Mouse (Mus musculus): ENCODE results near the gene Spon1. TPM values are rescaled to one million over a fixed set of nuclear protein-coding genes. Genes with fewer than 3 reads are reported as not detected.

The Spon1 gene
- polyA plus RNA-seq, 1 experiment from 2014 or later: 0.96 TPM

DNA sequence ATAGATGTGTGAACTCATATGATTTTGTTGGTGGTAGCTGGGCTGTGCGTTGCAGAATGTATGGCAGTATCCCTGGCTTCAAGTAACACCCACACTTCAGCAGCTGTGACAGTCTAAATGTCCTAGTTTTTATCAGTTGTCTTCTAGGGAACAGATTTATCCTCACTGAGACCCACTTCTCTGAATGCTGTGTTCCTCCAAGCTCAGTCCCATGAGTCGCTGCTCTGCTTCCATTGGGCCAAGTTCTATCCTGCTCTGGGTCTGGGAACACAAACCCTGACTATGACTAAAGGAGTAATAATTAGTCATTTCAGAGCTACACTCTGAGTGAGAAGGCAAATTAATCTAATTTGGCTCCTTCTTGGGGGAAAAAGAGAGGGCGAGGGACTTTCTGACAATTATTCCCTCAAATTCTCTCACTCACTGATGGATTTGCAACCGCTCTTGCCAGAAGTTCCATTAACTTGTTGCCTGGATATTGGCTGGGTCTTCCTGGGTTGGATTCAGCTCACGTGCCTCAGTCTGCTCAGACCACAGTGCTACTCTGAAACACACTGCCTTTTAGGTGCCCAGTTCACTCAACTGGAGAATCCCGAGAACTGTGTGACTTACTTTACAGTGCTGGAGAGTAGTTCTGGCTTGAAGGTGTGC lies 32.9 kb downstream of the Spon1 start:
- Histone ChIP-seq H3K27ac (ENCODE audit: low read length) (no peak overlapping the region), H3K36me3 (ENCODE audit: control insufficient read depth, insufficient read depth) (no peaks in the 10 kb centered on the region), H3K4me2 (ENCODE audit: low read depth, low read length) (no peak overlapping the region), H3K9ac (ENCODE audit: low read depth, low read length) (no peak overlapping the region), H3K4me3 (ENCODE audit: low read depth, low read length) (no peak overlapping the region), H3K4me1 (ENCODE audit: control insufficient read depth, low read depth, low read length) (no peaks in the 10 kb centered on the region), H3K9me3 (replicated peaks; ENCODE audit: control insufficient read depth, low read length) (no peaks in the 10 kb centered on the region), H3K27me3 (ENCODE audit: control insufficient read depth, insufficient read depth, low read depth, low read length) (no peaks in the 10 kb centered on the region)
- 74% methylated on average over 6 of the region's 6 CpGs for WGBS (ENCODE audit: insufficient replicate concordance)
- ATAC-seq (ENCODE audit: low read depth): no peak

DNA sequence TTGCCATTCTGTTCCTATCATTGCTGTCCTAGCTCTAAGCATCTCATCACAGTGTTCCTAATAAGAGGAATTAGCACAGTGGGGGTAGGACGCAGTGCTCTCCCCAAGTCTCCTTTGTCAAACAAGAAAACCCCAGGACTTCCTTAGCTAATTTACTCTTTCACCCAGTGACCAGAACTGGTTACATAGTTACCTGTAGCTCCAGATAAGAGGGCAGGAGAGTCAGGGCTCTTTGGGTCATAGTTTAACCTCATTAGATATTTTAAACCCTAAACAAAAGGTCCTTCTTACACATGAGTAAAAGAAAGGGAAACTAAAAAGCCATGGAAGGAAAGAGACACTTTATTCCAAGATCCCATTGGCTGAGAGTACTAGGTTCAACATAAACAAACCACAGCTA lies 44.0 kb downstream of the Spon1 start:
- 48% methylated on average over 1 of the region's 1 CpGs for WGBS (ENCODE audit: insufficient replicate concordance)
- Histone ChIP-seq H3K4me3 (ENCODE audit: low read depth, low read length) (no peak overlapping the region), H3K36me3 (ENCODE audit: control insufficient read depth, insufficient read depth) (no peaks in the 10 kb centered on the region), H3K9me3 (replicated peaks; ENCODE audit: control insufficient read depth, low read length) (no peaks in the 10 kb centered on the region), H3K4me2 (ENCODE audit: low read depth, low read length) (no peak overlapping the region), H3K27me3 (ENCODE audit: control insufficient read depth, insufficient read depth, low read depth, low read length) (no peaks in the 10 kb centered on the region), H3K4me1 (ENCODE audit: control insufficient read depth, low read depth, low read length) (no peaks in the 10 kb centered on the region), H3K27ac (ENCODE audit: low read length) (no peak overlapping the region), H3K9ac (ENCODE audit: low read depth, low read length) (no peak overlapping the region)
- ATAC-seq (ENCODE audit: low read depth): no peak

DNA sequence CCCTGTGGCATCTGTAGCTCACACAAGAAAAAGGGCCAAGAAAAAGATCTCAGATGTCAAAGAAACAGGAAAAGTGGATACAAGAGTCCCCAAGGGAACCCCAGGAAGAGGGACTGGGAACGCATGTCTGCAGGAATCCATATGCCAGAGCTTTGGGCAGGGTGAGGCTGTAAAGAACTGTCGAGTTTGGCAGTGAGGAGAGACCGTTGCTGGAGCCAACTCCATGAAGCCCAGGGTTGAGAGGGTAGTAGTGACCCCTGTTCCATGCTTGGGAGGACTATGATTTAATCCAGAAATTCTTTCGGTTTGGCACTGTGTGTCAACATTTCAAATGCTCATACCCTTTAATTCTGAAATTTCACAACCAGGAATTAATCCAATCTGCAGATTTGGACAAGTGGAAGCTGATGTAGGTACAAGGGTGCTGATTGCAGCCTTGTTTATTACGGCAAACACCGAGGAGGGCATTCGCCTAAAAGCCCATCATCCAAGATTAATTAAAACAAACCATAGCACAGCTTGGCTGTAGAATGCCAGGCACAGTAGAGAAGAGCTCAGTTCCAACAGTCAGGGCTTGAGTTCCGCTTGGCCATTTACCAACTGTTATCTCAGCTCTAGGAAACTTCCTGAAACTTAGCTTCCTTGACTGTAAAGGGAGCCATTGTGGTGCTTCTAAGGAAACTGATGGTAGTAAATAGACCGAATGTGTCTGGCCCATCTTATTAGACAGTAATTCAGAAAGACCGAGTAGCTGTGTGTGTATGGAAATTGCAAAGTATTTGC lies 45.8 kb downstream of the Spon1 start:
- H3K4me2 ChIP-seq (ENCODE audit: low read depth, low read length): no peak overlapping the region
- 42% methylated on average over 10 of the region's 10 CpGs for WGBS (ENCODE audit: insufficient replicate concordance)
- no peaks in the 10 kb centered on the region for H3K9me3 ChIP-seq (replicated peaks; ENCODE audit: control insufficient read depth, low read length)
- no peak overlapping the region for H3K27ac ChIP-seq (ENCODE audit: low read length)
- ATAC-seq (ENCODE audit: low read depth): no peak
- H3K9ac ChIP-seq (ENCODE audit: low read depth, low read length): no peak overlapping the region
- no peak overlapping the region for H3K4me3 ChIP-seq (ENCODE audit: low read depth, low read length)
- no peaks in the 10 kb centered on the region for H3K27me3 ChIP-seq (ENCODE audit: control insufficient read depth, insufficient read depth, low read depth, low read length)
- H3K4me1 ChIP-seq (ENCODE audit: control insufficient read depth, low read depth, low read length): no peaks in the 10 kb centered on the region
- no peaks in the 10 kb centered on the region for H3K36me3 ChIP-seq (ENCODE audit: control insufficient read depth, insufficient read depth)

DNA sequence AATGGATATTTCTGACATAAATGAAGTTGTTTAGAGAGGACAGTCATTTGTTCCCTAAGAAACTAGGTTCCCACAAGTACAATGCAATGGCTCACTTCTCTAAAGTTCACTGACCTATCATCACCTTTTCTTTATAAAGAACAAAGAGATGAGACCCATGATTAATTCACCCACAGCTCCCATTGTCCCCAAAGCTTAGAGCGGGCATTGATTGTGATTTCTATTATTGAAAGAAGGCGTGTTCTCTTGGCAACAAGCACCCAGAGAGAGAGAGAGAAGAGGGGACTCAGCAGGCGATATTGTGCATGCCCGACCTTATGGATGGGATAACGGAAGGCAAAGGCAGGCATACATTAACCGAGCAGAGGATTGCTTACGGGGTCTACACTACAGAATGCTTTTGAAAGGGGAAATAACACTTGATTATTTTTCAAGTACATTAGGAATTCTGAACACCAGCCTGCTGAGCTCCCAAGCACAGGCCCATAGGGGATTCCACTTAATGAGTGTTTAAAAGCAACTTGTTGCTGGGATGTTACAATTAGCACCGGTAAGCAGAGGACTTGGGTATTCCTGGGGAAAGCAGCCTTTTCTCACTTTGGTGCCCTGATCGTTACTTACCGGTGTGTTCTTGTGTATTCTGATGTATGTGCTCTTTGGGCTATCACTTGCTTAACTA lies 48.4 kb downstream of the Spon1 start:
- no peak for ATAC-seq (ENCODE audit: low read depth)
- H3K9ac ChIP-seq (ENCODE audit: low read depth, low read length): no peak overlapping the region
- no peaks in the 10 kb centered on the region for H3K36me3 ChIP-seq (ENCODE audit: control insufficient read depth, insufficient read depth)
- WGBS (ENCODE audit: insufficient replicate concordance): 81% methylated on average over 10 of the region's 10 CpGs
- no peak overlapping the region for H3K4me2 ChIP-seq (ENCODE audit: low read depth, low read length)
- no peaks in the 10 kb centered on the region for H3K27me3 ChIP-seq (ENCODE audit: control insufficient read depth, insufficient read depth, low read depth, low read length)
- no peaks in the 10 kb centered on the region; the same call in none of the 2 replicates for H3K4me1 ChIP-seq (ENCODE audit: control insufficient read depth, low read depth, low read length)
- no peak overlapping the region for H3K27ac ChIP-seq (ENCODE audit: low read length)
- no peaks in the 10 kb centered on the region for H3K9me3 ChIP-seq (replicated peaks; ENCODE audit: control insufficient read depth, low read length)
- no peak overlapping the region for H3K4me3 ChIP-seq (ENCODE audit: low read depth, low read length)

DNA sequence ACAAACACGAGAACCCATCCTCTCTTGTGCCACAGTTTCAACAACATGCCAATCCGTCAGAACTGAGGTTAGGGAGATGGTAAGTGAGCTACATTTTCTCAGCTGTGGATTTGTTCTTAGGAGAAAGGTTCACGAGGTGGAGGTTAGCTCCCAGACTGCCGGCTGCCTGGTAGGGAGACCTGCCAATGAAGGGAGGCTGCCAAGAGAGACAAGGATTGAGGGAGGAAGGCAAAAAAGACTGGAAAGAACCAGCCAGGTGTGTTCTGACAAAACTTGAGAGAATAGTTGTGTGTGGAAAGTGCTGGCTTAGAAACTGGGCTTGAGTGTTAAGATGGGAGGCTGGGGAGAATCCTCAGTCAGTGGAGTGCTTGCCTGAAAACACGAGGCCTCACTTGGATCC lies 49.9 kb downstream of the Spon1 start:
- Histone ChIP-seq H3K36me3 (ENCODE audit: control insufficient read depth, insufficient read depth) (no peaks in the 10 kb centered on the region), H3K27ac (ENCODE audit: low read length) (no peak overlapping the region), H3K4me1 (ENCODE audit: control insufficient read depth, low read depth, low read length) (no peaks in the 10 kb centered on the region; the same call in none of the 2 replicates), H3K4me3 (ENCODE audit: low read depth, low read length) (no peak overlapping the region), H3K9ac (ENCODE audit: low read depth, low read length) (no peak overlapping the region), H3K27me3 (ENCODE audit: control insufficient read depth, insufficient read depth, low read depth, low read length) (no peaks in the 10 kb centered on the region), H3K4me2 (ENCODE audit: low read depth, low read length) (no peak overlapping the region), H3K9me3 (replicated peaks; ENCODE audit: control insufficient read depth, low read length) (no peaks in the 10 kb centered on the region)
- WGBS (ENCODE audit: insufficient replicate concordance): 49% methylated on average over 5 of the region's 5 CpGs
- no peak for ATAC-seq (ENCODE audit: low read depth)

DNA sequence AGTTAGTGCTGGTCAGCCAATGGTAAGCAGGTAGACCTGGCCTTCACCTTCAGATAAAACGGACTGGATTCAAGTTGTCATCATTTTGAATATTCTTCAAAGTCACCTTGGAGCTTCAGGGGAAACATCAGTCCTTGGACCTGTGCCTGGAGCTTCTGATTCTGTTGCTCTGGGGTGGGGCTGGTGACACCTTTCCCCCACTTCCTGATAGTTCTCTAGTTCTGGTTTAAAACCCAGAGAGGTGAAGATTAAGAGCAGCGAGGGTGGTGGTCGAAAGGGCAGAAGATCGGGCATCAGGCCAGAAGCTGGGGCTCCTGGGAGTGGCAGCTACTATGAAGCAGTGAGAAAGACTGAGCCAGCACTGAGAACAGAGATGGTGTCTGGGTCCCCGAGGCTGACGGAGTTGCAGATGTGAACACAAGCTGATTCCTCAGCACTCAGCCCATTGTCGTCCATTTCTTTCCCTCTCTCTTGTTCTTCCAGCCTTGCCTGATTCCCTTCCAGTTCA lies 51.1 kb downstream of the Spon1 start:
- Histone ChIP-seq H3K27ac (ENCODE audit: low read length) (no peak overlapping the region), H3K27me3 (ENCODE audit: control insufficient read depth, insufficient read depth, low read depth, low read length) (no peaks in the 10 kb centered on the region), H3K4me3 (ENCODE audit: low read depth, low read length) (no peak overlapping the region), H3K9me3 (replicated peaks; ENCODE audit: control insufficient read depth, low read length) (no peaks in the 10 kb centered on the region), H3K9ac (ENCODE audit: low read depth, low read length) (no peak overlapping the region), H3K36me3 (ENCODE audit: control insufficient read depth, insufficient read depth) (no peaks in the 10 kb centered on the region), H3K4me1 (ENCODE audit: control insufficient read depth, low read depth, low read length) (no peaks in the 10 kb centered on the region; the same call in none of the 2 replicates), H3K4me2 (ENCODE audit: low read depth, low read length) (no peak overlapping the region)
- WGBS (ENCODE audit: insufficient replicate concordance): 57% methylated on average over 7 of the region's 7 CpGs
- ATAC-seq (ENCODE audit: low read depth): no peak

DNA sequence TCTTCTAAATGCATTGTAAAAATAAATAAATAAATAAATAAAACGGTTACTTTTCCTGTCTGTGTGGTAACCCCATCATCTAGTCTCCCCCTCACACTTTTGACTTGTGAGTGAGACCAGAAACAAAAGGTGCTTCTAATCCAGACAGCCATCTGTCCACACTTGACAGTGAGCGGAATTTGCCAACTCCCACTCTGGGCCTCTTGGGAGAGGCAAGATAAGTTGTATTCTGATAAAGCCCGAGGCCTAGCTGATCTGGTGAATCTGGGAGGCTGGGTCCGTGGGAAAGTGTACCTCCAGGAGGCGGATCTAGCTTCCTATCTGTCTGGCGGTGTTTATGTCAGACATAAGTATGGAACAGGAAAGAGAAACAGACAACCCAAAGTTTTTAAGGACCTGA lies 52.3 kb downstream of the Spon1 start:
- 26% methylated on average over 6 of the region's 6 CpGs for WGBS (ENCODE audit: insufficient replicate concordance)
- no peaks in the 10 kb centered on the region for H3K36me3 ChIP-seq (ENCODE audit: control insufficient read depth, insufficient read depth)
- H3K9me3 ChIP-seq (replicated peaks; ENCODE audit: control insufficient read depth, low read length): no peaks in the 10 kb centered on the region
- ATAC-seq (ENCODE audit: low read depth): peak; percentile 76
- no peak overlapping the region for H3K4me2 ChIP-seq (ENCODE audit: low read depth, low read length)
- no peak overlapping the region for H3K27ac ChIP-seq (ENCODE audit: low read length)
- H3K4me3 ChIP-seq (ENCODE audit: low read depth, low read length): no peak overlapping the region
- no peaks in the 10 kb centered on the region for H3K27me3 ChIP-seq (ENCODE audit: control insufficient read depth, insufficient read depth, low read depth, low read length)
- H3K9ac ChIP-seq (ENCODE audit: low read depth, low read length): no peak overlapping the region
- no peaks in the 10 kb centered on the region; the same call in none of the 2 replicates for H3K4me1 ChIP-seq (ENCODE audit: control insufficient read depth, low read depth, low read length)

DNA sequence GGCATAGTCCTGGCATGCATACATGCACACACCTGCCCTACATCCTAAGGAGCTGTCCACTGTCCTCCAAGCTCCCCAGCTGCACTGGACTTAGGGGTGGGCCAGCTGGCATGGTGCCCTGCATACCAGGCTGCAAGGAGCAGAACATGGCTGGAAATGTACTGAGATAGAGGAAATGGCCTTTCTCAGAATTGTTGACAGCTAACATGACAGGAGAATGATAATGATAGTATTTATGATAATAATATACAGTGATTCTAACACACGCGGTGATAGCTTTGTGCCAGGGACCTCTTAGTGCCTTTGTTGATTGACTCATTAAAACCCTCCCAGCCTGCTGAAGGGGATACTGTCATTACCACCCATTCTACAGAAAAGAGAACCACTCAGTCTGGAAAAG lies 54.4 kb downstream of the Spon1 start:
- ATAC-seq (ENCODE audit: low read depth): no peak
- 55% methylated on average over 2 of the region's 2 CpGs for WGBS (ENCODE audit: insufficient replicate concordance)

More for the DNA sequence above, 54.4 kb downstream of the Spon1 start:
- no peaks in the 10 kb centered on the region; the same call in none of the 2 replicates for H3K4me1 ChIP-seq (ENCODE audit: control insufficient read depth, low read depth, low read length)
- no peaks in the 10 kb centered on the region for H3K9me3 ChIP-seq (replicated peaks; ENCODE audit: control insufficient read depth, low read length)
- H3K9ac ChIP-seq (ENCODE audit: low read depth, low read length): no peak overlapping the region
- no peak overlapping the region for H3K4me2 ChIP-seq (ENCODE audit: low read depth, low read length)
- H3K27ac ChIP-seq (ENCODE audit: low read length): no peak overlapping the region
- H3K4me3 ChIP-seq (ENCODE audit: low read depth, low read length): no peak overlapping the region
- H3K36me3 ChIP-seq (ENCODE audit: control insufficient read depth, insufficient read depth): no peaks in the 10 kb centered on the region
- no peaks in the 10 kb centered on the region for H3K27me3 ChIP-seq (ENCODE audit: control insufficient read depth, insufficient read depth, low read depth, low read length)

Measured in liver, embryonic 16.5 days (tissue).